Mouse (Mus musculus) forebrain, embryonic 11.5 days (tissue): ENCODE measurements around the gene Hmx3. TPM values are rescaled to one million over a fixed set of nuclear protein-coding genes. Genes with fewer than 3 reads are reported as not detected.
A peak's percentile ranks its signal among the peaks of the same experiment; 100 is the strongest.

ENCODE experiments used
- ATAC-seq: fragments of 200-750 bp; cut with Nextera tagmentation; replicated peaks from 2 replicates; pipeline ENCODE4 v1.8.0; 2017; ENCODE audit warnings: moderate TSS enrichment; ENCODE audit not compliant: low FRiP score
- DNase-seq: peaks from one replicate; pipeline ENCODE4 v3.0.0-alpha.2; 2017; ENCODE audit warnings: low spot score
- H3K27ac ChIP-seq: fragments of 300-500 bp; sonication (generic); 2 replicates; pipeline ENCODE4 v1.5.1; 2014; ENCODE audit warnings: low read depth, low read length
- H3K27me3 ChIP-seq: fragments of 300-500 bp; sonication (generic); 2 replicates; pipeline ENCODE4 v1.6.1; 2014; ENCODE audit warnings: mild to moderate bottlenecking, low read length, mixed read lengths; ENCODE audit not compliant: control insufficient read depth, insufficient read depth
- H3K36me3 ChIP-seq: fragments of 300-500 bp; sonication (generic); 2 replicates; pipeline ENCODE4 v1.6.1; 2014; ENCODE audit warnings: mild to moderate bottlenecking, low read length, moderate library complexity, mixed read lengths; ENCODE audit not compliant: control insufficient read depth, insufficient read depth
- H3K4me1 ChIP-seq: fragments of 300-500 bp; sonication (generic); replicated peaks from 2 replicates; pipeline ENCODE4 v1.6.1; 2014; ENCODE audit warnings: low read length, mixed read lengths; ENCODE audit not compliant: control insufficient read depth, insufficient read depth
- H3K4me2 ChIP-seq: fragments of 300-500 bp; sonication (generic); 2 replicates; pipeline ENCODE4 v1.6.1; 2014; ENCODE audit warnings: low read depth, mild to moderate bottlenecking, low read length, moderate library complexity, mixed read lengths; ENCODE audit not compliant: severe bottlenecking
- H3K4me3 ChIP-seq: fragments of 300-500 bp; sonication (generic); 2 replicates; pipeline ENCODE4 v1.5.1; 2014; ENCODE audit warnings: low read depth, low read length
- H3K9ac ChIP-seq: fragments of 300-500 bp; sonication (generic); 2 replicates; pipeline ENCODE4 v1.6.1; 2014; ENCODE audit warnings: low read length
- H3K9me3 ChIP-seq: fragments of 300-500 bp; sonication (generic); 2 replicates; pipeline ENCODE4 v1.6.1; 2016; ENCODE audit warnings: low read length, mixed read lengths; ENCODE audit not compliant: control insufficient read depth
- WGBS: fragments of 180-500 bp; shearing (Covaris S2); extraction: QIAGEN DNeasy Blood & Tissue Kit; methylation state at CpG from one replicate; pipeline ENCODE4 v1.1.7; 2014; 5-methylcytosine and 5-hydroxymethylcytosine counted together
- polyA plus RNA-seq: library from polyadenylated mRNA; unstranded; fragments of >200 nt; fragmentation: Nextera tagmentation; extraction: Ambion mirVana; gene quantifications from 2 replicates; pipeline ENCODE4 v1.2.1, GENCODE M21; 2014

Gene Hmx3
- polyA plus RNA-seq, 1 experiment from 2014 or later: 0.29 TPM

- Histone ChIP-seq H3K27me3 (peaks cover 94% of the 10 kb centered on the region), H3K4me1 (peaks cover 17% of the 10 kb centered on the region), H3K4me2 (peak overlapping the region; percentile 56), H3K4me3 (peak overlapping the region; percentile 33), H3K27ac (no peak overlapping the region), H3K9ac (no peak overlapping the region), H3K36me3 (no peaks in the 10 kb centered on the region), H3K9me3 (no peaks in the 10 kb centered on the region)
- ATAC-seq (peak; percentile 44), DNase-seq (peak; percentile 66)
- WGBS: under 1% methylated on average over 45 of the region's 45 CpGs
Observed at GRCm38 (mm10) chr7:131554341-131555180, 11.9 kb downstream of the Hmx3 start.

GRCm38 (mm10) chr7:131555301-131556081, 12.8 kb downstream of the Hmx3 start:
- Histone ChIP-seq H3K9ac (no peak overlapping the region), H3K4me2 (0 out of 2 replicates have a peak overlapping the region, but pooled peaks have one; percentile 8), H3K9me3 (no peaks in the 10 kb centered on the region), H3K27ac (no peak overlapping the region), H3K36me3 (no peaks in the 10 kb centered on the region), H3K4me3 (peak overlapping the region; percentile 9; the same call in 1 of the 2 replicates), H3K4me1 (peaks cover 17% of the 10 kb centered on the region), H3K27me3 (peaks cover 85% of the 10 kb centered on the region)
- WGBS: under 1% methylated on average over 68 of the region's 68 CpGs
- ATAC-seq (no peak), DNase-seq (peak; percentile 81)

- Histone ChIP-seq H3K27ac (no peak overlapping the region), H3K36me3 (no peaks in the 10 kb centered on the region), H3K4me1 (peaks cover 17% of the 10 kb centered on the region), H3K4me3 (no peak overlapping the region), H3K27me3 (peaks cover 79% of the 10 kb centered on the region), H3K4me2 (no peak overlapping the region), H3K9ac (no peak overlapping the region), H3K9me3 (no peaks in the 10 kb centered on the region)
- no peak for ATAC-seq
- WGBS: 2% methylated on average over 9 of the region's 9 CpGs
- DNase-seq: no peak
Observed at GRCm38 (mm10) chr7:131556116-131556515, 13.4 kb downstream of the Hmx3 start.

- Histone ChIP-seq H3K4me3 (0 out of 2 replicates have a peak overlapping the region, but pooled peaks have one; percentile 5), H3K9me3 (no peaks in the 10 kb centered on the region), H3K36me3 (no peaks in the 10 kb centered on the region), H3K9ac (no peak overlapping the region), H3K27me3 (peaks cover 73% of the 10 kb centered on the region), H3K27ac (no peak overlapping the region), H3K4me2 (no peak overlapping the region), H3K4me1 (peaks cover 19% of the 10 kb centered on the region)
- WGBS: 0% methylated on average over 37 of the region's 37 CpGs
- no peak for ATAC-seq
- DNase-seq: peak; percentile 62
Observed at GRCm38 (mm10) chr7:131556541-131557271, 14.0 kb downstream of the Hmx3 start.

GRCm38 (mm10) chr7:131557751-131558150, 15.1 kb downstream of the Hmx3 start:
- Histone ChIP-seq H3K36me3 (no peaks in the 10 kb centered on the region; the same call in 1 of the 2 replicates), H3K27ac (no peak overlapping the region), H3K9ac (no peak overlapping the region), H3K27me3 (peaks cover 62% of the 10 kb centered on the region), H3K4me3 (no peak overlapping the region), H3K4me2 (no peak overlapping the region), H3K4me1 (peaks cover 15% of the 10 kb centered on the region), H3K9me3 (no peaks in the 10 kb centered on the region)
- WGBS: 30% methylated on average over 2 of the region's 2 CpGs
- ATAC-seq (no peak), DNase-seq (no peak)

GRCm38 (mm10) chr7:131559986-131560696, 17.5 kb downstream of the Hmx3 start, which contains the start of gene Bub3:
Gene Bub3 (plus strand): TSS chr7:131560222.
- peaks cover 7% of the 10 kb centered on the region; the same call in 1 of the 2 replicates for H3K4me1 ChIP-seq
- no peaks in the 10 kb centered on the region; the same call in 1 of the 2 replicates for H3K36me3 ChIP-seq
- peak within 1 kb of the TSS; percentile 94 for H3K9ac ChIP-seq
- H3K4me2 ChIP-seq: peak within 1 kb of the TSS; percentile 57
- H3K27me3 ChIP-seq: peaks cover 39% of the 10 kb centered on the region
- DNase-seq (peak; percentile 93), ATAC-seq (peak; percentile 94)
- no peaks in the 10 kb centered on the region for H3K9me3 ChIP-seq
- H3K4me3 ChIP-seq: peak within 1 kb of the TSS; percentile 58
- WGBS: under 1% methylated on average over 48 of the region's 51 CpGs
- peak within 1 kb of the TSS; percentile 80 for H3K27ac ChIP-seq

GRCm38 (mm10) chr7:131560697-131561042, 18.0 kb downstream of the Hmx3 start:
- peak overlapping the region; percentile 94 for H3K9ac ChIP-seq
- ATAC-seq (peak; percentile 45), DNase-seq (no peak)
- H3K36me3 ChIP-seq: no peaks in the 10 kb centered on the region; the same call in 1 of the 2 replicates
- H3K4me2 ChIP-seq: peak overlapping the region; percentile 57; the same call in 1 of the 2 replicates
- H3K4me3 ChIP-seq: peak overlapping the region; percentile 58
- no peaks in the 10 kb centered on the region for H3K9me3 ChIP-seq
- under 1% methylated on average over 14 of the region's 14 CpGs for WGBS
- peaks cover 33% of the 10 kb centered on the region for H3K27me3 ChIP-seq
- peaks cover 7% of the 10 kb centered on the region; the same call in 1 of the 2 replicates for H3K4me1 ChIP-seq
- H3K27ac ChIP-seq: peak overlapping the region; percentile 80
